Mouse (Mus musculus) myocyte (in vitro differentiated cells): ENCODE measurements around the gene Rnf7.

Source experiments
- POLR2A ChIP-seq: IDR thresholded peaks from one replicate; pipeline ENCODE4 v1.6.1; 2011; ENCODE audit warnings: low read depth, mild to moderate bottlenecking, control low read depth, moderate library complexity; ENCODE audit not compliant: insufficient read length
- POLR2AphosphoS2 ChIP-seq: IDR thresholded peaks from one replicate; pipeline ENCODE4 v1.6.1; 2011; ENCODE audit warnings: low read depth, control low read depth; ENCODE audit not compliant: insufficient read length

DNA sequence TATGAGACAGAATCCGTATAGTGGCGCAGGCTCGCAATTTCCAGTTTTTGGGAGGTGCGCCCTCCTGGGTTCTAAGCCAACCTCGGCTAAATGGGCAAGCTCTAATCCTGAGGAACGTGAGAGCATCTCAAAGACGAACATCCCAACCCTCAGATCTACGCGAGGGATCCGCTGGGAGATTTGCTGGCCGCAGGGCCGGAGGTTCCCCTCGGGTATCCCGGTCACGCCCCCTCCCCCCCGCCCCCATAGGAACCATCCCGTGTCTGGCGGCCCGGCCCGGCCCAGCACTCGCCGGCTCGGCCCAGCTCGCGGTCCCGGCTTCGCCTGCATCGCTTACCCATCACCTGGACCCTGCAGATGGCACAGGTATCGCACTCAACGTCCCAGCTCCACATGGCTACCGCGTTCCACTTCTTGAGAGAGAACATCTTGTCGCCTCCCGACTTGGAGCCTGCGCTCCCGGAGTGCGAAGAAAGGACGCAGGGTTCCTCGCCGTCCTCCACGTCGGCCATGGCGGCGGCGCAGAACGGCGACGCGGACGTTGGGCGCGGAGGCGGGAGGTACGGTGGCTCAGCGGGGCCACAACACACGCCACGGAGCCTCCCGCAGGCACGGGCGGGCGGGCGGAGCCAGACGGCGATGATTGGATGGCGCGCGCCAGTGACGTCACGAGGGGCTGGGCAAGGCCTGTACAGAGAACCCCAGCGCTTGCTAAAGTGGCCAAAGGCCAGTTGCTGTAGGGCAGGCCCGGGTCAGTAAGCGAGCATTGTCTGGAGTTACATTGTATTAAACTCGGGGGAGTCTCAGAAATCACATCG is at the start of gene Rnf7:
- TF ChIP-seq POLR2A, result peak; percentile 64
- TF ChIP-seq POLR2AphosphoS2, result peak; percentile 47
